Mouse (Mus musculus) Muller cell, postnatal 12 days (primary cell): ENCODE measurements around the gene St13.

Experiments used
- DNase-seq: peaks from one replicate; pipeline ENCODE4 v3.0.0-alpha.2; 2015; ENCODE audit errors: inconsistent ontology term

Gene St13

GRCm38 (mm10) chr15:81399638-81400315 is at the start of gene St13, which contains the start of gene Xpnpep3:
TSS of gene St13 (minus strand) at chr15:81400077.
TSS of gene Xpnpep3 (plus strand) at chr15:81400138.
- peak; percentile 99 for DNase-seq

- peak; percentile 7 for DNase-seq
Observed at GRCm38 (mm10) chr15:81448463-81448862, 48.6 kb upstream of the St13 start.

- DNase-seq: no peak
Observed at GRCm38 (mm10) chr15:81439236-81439635, 39.4 kb upstream of the St13 start.

GRCm38 (mm10) chr15:81438345-81438744 is 38.5 kb upstream of the St13 start:
- no peak for DNase-seq

- DNase-seq: no peak
Observed at GRCm38 (mm10) chr15:81431195-81431594, 31.3 kb upstream of the St13 start.

- no peak for DNase-seq
Observed at GRCm38 (mm10) chr15:81427947-81428346, 28.1 kb upstream of the St13 start.

GRCm38 (mm10) chr15:81425311-81425710 is 25.4 kb upstream of the St13 start:
- no peak for DNase-seq

- no peak for DNase-seq
Observed at GRCm38 (mm10) chr15:81422156-81422681, 22.3 kb upstream of the St13 start.

- peak; percentile 82 for DNase-seq
Observed at GRCm38 (mm10) chr15:81421454-81421853, 21.6 kb upstream of the St13 start.

- DNase-seq: no peak
Observed at GRCm38 (mm10) chr15:81418065-81418464, 18.2 kb upstream of the St13 start.

GRCm38 (mm10) chr15:81416763-81417310 is 17.0 kb upstream of the St13 start:
- DNase-seq: peak; percentile 17

- no peak for DNase-seq
Observed at GRCm38 (mm10) chr15:81408199-81408598, 8.3 kb upstream of the St13 start, which contains the start of gene Dnajb7. TSS of gene Dnajb7 (minus strand) at chr15:81408299.

- DNase-seq: no peak
Observed at GRCm38 (mm10) chr15:81405008-81405407, 5.1 kb upstream of the St13 start.

- DNase-seq: no peak
Observed at GRCm38 (mm10) chr15:81399297-81399637, 610 bp downstream of the St13 start.

GRCm38 (mm10) chr15:81398189-81398588 is 1.7 kb downstream of the St13 start:
- DNase-seq: no peak

GRCm38 (mm10) chr15:81394211-81394915 is 5.5 kb downstream of the St13 start:
- DNase-seq: no peak

- no peak for DNase-seq
Observed at GRCm38 (mm10) chr15:81392997-81393396, 6.9 kb downstream of the St13 start.

- no peak for DNase-seq
Observed at GRCm38 (mm10) chr15:81386327-81386726, 13.6 kb downstream of the St13 start.

GRCm38 (mm10) chr15:81378845-81379244 is 21.0 kb downstream of the St13 start:
- DNase-seq: no peak

- DNase-seq: no peak
Observed at GRCm38 (mm10) chr15:81374621-81375020, 25.3 kb downstream of the St13 start.

GRCm38 (mm10) chr15:81370356-81370755 is 29.5 kb downstream of the St13 start:
- no peak for DNase-seq

- DNase-seq: no peak
Observed at GRCm38 (mm10) chr15:81368601-81369000, 31.3 kb downstream of the St13 start.

GRCm38 (mm10) chr15:81366241-81366640 is 33.6 kb downstream of the St13 start:
- DNase-seq: no peak
